Mouse (Mus musculus): ENCODE measurements around the gene Tstd2.

Tstd2 gene

DNA sequence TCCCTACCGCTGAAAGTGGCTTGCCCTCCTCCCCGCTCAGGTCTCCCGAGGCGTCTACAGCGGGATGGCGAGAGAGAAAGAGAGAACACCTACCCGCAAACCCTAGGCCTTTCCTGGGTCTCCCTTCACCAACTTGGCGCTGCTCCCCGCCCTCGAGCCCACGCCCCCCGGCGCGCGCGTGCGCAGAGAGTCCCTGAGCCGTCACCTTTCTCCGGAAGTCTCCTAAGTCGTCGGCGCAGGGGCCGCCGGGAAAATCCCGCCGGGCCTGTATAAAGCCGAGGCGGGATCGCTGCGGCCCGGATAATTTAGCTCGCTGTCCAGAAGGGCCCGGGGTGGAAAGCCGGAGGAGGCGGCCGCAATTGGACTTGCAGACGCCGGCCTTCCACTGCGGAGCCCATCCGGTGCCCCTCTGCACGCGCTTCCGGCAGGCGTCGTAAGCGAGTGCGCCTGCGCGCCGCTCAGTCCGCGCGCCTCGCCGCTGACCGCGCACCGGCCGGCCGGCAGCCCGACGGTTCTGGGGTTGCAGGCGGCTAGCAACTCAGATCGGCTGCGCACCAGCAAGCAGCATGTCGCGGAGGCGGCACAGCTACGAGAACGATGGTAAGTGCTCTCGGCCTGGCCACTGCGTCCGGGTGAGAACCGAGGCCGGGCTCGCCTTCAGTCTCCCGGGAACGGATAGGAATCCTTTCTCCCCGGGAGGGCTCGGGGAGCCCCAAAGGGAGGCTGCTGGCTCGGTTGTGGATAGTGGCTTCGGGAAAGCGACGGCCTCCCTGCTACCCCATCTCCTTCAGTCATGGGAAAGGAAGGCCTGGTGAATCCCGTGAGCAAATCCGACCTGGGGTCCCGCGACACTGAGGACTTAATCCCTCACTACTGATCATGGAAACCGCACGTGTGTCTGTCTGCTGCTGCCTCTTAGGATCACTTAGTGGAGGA lies at the start of gene Tstd2, which contains the start of gene Ncbp1:
Gene Tstd2, minus strand, starts transcription at position 408 of the 936 bp plus-strand sequence.
Gene Ncbp1, plus strand, starts transcription at position 327 of the 936 bp plus-strand sequence.
- DNase-seq: peak; percentile 89

GRCm38 (mm10) chr4:46186466-46186865 lies 48.0 kb upstream of the Tstd2 start:
- DNase-seq: no peak

DNA sequence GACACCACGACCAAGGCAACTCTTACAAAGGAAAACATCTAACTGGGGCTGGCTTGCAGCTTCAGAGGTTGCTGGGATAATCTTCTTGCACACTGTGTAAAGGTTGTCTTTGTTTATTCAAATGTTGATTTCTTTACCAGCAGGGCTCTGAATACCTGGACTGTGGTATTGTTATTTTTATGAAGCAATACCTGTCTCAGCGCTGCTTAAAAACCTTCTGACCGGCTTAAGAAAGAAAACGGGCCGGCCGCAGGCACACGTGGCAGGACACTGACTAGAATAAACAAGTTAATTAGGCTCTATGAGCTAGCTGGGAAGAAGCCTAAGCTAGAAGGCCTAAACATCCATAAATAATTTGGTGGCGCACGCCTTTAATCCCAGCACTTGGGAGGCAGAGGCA lies 47.4 kb upstream of the Tstd2 start:
- DNase-seq: no peak

GRCm38 (mm10) chr4:46185423-46185822 lies 46.9 kb upstream of the Tstd2 start:
- DNase-seq: no peak

GRCm38 (mm10) chr4:46182181-46182580 lies 43.7 kb upstream of the Tstd2 start:
- no peak for DNase-seq

- DNase-seq: no peak
These were observed 42.7 kb upstream of the Tstd2 start for GRCm38 (mm10) chr4:46181168-46181567.

DNA sequence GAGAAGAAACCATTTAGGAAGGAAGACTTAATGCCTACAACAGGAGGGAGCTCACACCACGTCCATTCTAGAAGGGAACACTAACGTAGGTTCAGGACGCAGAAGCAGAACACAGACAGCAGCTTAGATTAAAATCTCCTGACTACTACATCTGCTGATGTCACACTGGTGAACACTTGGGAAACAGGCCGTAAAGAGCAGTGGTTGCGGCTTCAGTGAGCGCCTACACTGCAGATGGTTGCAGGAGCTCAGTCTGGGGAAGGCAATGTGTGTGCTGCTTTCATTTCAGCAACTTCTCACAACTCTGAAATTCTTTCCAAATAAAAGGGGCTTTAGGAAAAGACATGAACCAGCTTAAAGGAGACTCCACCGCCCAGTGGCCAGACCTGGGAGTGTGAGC lies 39.0 kb upstream of the Tstd2 start:
- DNase-seq: peak; percentile 28

GRCm38 (mm10) chr4:46177018-46177417 lies 38.5 kb upstream of the Tstd2 start:
- peak; percentile 33 for DNase-seq

DNA sequence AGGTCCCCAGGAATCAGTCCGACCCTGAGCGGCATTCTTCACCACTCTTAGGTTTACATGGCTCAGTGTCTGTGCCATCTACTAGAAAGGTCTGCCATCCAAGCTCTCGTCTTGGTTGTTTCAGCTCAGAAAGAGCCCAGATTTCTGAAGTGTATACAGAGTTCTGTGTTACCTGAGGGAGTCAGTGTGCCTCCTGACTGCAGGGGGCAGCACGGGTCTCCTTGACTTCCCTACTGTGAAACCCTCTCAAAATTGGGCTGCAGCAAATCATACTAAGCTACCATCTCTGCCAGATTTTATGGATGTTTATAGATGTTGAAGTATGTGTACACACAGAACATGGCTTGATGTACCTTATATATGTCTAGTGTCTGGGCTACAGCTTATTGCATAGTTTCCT lies 37.8 kb upstream of the Tstd2 start:
- no peak for DNase-seq

DNA sequence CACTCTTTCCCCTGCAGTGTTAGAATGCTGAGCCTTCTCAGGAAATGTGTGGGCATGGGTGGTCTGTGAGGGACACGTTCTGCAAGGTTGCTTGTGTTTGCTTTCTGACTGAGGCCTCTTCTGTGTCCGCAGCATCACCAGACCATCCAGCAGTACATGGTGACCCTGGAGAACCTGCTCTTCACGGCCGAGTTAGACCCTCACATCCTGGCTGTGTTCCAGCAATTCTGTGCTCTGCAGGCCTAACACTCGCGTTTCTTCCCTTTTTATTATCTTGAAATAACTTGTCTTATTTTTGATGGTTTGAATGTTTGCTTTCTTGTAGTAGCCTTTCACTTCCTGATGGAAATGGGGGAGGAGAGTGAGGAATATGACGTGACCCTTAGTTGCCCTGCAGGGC lies 33.3 kb upstream of the Tstd2 start:
- DNase-seq: no peak

DNA sequence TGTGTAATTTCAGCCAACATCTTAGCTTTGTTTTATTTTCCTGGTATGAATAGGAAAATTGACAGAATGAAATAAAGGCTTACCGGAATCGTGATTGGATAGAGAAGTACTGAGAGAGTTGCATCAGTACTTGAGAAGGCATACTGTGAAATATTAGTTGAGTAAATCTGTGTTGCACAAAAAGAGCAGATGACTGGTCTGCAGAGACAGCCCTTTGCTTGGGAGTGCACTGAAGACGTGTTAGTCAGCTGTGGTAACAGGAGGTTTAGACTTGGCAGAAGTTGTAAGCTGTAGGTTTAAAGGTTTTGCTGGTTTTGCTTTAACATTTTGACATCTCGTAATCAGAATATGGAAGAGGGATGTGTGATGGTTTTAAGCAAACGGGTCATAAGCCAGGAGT lies 27.3 kb upstream of the Tstd2 start:
- DNase-seq: no peak

- DNase-seq: no peak
These were observed 25.5 kb upstream of the Tstd2 start for GRCm38 (mm10) chr4:46164027-46164426.

GRCm38 (mm10) chr4:46151903-46152544 lies 13.5 kb upstream of the Tstd2 start:
- no peak for DNase-seq

- DNase-seq: peak; percentile 30
These were observed 8.4 kb upstream of the Tstd2 start for GRCm38 (mm10) chr4:46146881-46147280.

DNA sequence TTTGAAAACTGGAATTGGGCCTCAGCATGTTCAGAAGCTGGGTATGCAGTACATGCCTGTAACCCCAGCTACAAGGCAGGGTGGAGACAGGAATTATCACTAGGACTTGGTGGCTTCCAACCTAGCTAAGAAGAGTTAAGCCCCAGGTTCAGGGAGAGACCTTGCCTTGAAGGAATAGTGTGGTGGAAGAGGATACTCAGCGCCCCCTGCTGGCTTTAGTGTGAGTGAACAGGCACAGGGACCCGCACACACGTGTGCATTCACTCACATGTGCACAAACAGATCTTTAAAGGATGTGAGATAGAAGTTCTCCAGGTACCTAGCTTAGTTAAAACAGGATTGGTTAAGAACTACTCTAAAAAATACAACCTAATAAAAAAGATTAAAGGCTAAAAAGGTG lies 5.8 kb upstream of the Tstd2 start:
- no peak for DNase-seq

DNA sequence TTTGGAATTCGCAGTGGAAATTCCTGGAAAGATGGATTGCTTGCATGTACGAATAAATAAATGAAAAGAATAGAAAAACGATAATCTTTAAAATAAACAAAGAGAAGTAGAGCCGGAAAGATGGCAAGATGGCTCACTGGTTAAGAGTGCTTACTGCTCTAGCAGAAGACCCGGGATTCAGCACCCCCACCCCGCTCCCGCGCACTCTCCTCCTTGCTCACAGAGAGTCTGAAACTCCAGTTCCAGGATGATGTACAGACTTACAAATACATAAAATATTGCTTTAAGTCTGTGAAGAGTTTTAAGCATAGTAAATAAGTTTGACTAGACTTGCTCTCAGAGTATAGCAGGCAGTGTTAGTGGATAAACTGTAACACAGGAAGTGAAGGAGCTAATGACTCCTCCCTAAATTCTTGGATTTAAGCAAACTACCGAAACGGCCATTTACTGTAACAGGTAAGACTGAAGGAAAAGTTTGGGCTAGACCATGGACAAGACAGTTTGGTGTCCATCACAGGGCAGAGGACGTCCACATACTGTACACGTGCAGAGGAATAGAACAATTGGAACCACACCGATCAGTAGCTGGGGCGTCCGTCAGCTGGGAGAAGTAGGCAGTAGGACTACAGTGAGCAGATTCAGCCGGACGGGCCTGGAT lies 736 bp downstream of the Tstd2 start:
- DNase-seq: no peak

DNA sequence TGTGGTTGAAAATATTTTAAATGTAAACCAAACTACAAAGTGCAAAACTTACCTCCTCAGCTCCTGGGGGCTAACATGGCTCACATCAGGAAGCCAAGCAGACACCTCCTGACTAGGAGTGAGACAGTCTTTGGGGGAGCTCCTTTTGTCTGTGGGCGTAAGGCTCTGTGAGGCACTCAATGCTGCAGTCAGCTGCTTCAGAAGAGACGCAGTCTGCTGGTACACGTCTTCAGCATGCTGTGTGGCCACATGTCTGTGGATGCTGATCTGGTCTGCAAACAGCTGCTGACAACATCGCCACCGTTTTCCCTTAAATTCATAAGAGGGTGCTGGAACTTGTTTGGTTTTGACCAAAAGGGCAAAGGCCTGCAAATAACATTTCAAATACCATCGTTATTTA lies 6.7 kb downstream of the Tstd2 start:
- no peak for DNase-seq

GRCm38 (mm10) chr4:46130221-46130620 lies 8.3 kb downstream of the Tstd2 start:
- no peak for DNase-seq

DNA sequence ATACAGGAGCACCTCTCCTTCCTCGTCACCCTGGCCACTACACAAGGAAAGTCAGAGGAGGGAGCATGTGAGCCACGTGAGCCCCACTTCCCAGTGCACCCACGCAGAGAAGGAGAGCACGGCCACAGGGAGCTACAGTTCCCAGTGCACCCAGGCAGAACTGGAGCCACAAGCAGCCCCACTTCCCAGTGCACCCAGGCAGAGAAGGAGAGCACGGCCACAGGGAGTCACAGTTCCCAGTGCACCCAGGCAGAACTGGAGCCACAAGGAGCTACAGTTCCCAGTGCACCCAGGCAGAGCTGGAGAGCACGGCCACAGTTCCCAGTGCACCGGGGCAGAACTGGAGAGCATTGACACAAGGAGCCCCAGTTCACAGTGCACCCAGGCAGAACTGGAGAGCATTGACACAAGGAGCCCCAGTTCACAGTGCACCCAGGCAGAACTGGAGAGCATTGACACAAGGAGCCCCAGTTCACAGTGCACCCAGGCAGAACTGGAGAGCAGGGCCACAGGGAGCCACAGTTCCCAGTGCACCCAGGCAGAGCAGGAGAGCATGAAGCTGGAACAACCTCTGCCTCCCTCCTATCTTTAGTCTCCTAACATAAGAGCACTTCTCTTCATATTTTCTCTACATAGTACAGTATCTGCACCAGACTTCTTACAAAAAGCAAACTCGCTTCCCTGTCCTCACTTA lies 9.0 kb downstream of the Tstd2 start:
- DNase-seq: no peak

DNA sequence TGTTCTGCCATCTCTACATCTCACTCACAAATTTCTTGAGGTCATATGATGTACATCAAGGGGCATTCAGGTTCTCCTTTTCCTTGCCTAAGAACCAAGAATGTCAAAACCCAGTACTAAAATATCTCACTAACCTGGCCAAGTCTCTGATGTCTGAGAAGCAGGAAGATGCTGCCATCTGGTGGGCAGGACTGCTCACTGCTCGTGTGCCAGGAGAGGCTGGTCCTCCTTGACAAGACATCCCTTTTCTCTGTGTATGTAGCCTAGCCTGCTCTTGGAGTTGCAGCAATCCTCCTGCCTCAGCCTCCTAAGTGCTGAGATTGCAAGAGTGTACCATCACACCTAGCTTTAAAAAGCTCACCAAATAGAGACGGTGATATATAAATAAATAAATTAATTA lies 12.0 kb downstream of the Tstd2 start:
- DNase-seq: peak; percentile 73

GRCm38 (mm10) chr4:46123358-46123757 lies 15.1 kb downstream of the Tstd2 start:
- no peak for DNase-seq

GRCm38 (mm10) chr4:46120767-46121166 lies 17.7 kb downstream of the Tstd2 start:
- no peak for DNase-seq

DNA sequence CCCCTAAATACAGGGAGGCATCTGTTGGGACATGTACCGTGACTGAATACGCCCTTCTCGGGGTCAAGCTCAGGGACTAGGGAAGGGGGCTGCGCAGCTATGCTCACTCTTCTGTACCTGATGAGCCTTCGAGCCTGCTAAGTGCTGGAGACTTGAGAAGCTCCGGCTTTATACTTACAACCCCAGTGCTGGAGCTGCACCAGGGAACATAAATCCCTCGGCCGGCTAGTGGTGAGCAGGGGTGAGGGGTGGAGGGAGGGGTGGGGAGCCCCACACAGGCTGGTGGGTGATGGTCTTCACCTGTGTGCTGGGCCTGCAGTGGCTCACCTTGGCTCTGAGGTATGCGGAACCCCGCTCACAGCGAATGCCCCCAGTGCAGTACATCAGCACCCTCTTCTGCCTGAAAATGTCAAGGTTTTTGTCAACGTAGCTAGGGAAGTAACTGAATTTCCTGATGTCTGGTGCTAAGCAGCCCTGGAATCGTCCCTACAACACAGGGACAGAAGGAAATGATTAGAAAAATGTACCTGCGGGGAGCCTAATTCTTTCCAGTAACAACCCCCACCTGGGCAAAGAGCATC lies 18.9 kb downstream of the Tstd2 start:
- DNase-seq: no peak
